Comparison of ENCODE assay signal across 11 mouse cellular contexts in the genomic region with DNA sequence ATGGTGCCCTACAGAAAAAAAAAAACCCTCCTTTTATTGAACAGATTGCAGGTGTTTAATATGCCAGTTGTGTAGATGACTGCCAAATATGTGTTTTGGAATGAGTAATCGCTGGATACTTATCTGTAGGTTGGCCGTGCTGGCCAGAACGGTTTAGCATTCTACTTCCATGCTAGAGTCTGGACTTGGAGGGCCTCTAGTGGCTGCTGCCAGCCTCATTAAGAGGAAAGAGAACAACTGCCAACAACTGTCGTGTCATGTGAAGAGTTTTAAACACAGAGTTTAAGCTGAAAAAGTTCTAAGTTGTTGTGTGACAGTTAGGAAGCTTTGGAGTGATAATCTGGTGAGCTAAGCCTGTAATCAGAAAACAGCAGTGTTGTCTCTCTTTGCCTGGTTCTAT. TPM values are rescaled to one million over a fixed set of nuclear protein-coding genes. Genes with fewer than 3 reads are reported as not detected.
DNase-seq lines count a peak whose midpoint lies in the region; ATAC-seq and TF ChIP-seq lines count a peak whose summit lies in the region.
"Had no signal": no experiment of that assay in that cellular context is flagged by ENCODE, and none has a peak within 500 bp of the region (broad histone marks: within the 10 kb centered on the region; RNA-seq: fewer than 3 reads in every experiment).

No protein-coding gene starts in this region.

- H3K4me3 ChIP-seq in kidney, adult 2 months (ENCODE audit: insufficient read depth, low read depth, low read length): no peak overlapping the region
- no peak overlapping the region for H3K4me3 ChIP-seq in lung, adult 2 months (replicated peaks; ENCODE audit: extremely low read depth, low read depth, low read length)
- H3K4me3 ChIP-seq: embryonic facial prominence, embryonic 12.5 days; liver, embryonic 15.5 days had no signal

- H3K27me3 ChIP-seq in kidney, adult 2 months (replicated peaks; ENCODE audit: control insufficient read depth, insufficient read depth, low read length): no peaks in the 10 kb centered on the region
- H3K27me3 ChIP-seq: embryonic facial prominence, embryonic 12.5 days; liver, embryonic 15.5 days had no signal

- TF ChIP-seq POLR2A in kidney, adult 2 months (IDR thresholded peaks at IDR 0.05; ENCODE audit: low read depth, low read length): no peak
- no peak for TF ChIP-seq POLR2A in lung, adult 2 months (IDR thresholded peaks at IDR 0.05; ENCODE audit: borderline replicate concordance, extremely low read depth, low read depth, low read length)

- H3K27ac ChIP-seq in kidney, adult 2 months (ENCODE audit: insufficient read depth, low read depth, low read length): no peak overlapping the region
- H3K27ac ChIP-seq: embryonic facial prominence, embryonic 12.5 days; liver, embryonic 15.5 days had no signal

- peak; percentile 1 for DNase-seq in kidney, adult 2 months
- no peak for DNase-seq in kidney, adult 8-10 months
- peak; percentile 82 for DNase-seq in NIH3T3 (ENCODE audit: low read depth)
- DNase-seq in cerebellum, adult 9-10 months: peak; percentile 23
- DNase-seq in lung, adult 2 months: peak; percentile 12
- no peak for DNase-seq in urinary bladder, postnatal 4 days (ENCODE audit: low spot score in 2 of 2)
- no peak for DNase-seq in urinary bladder, postnatal 10 days (ENCODE audit: low spot score)
- DNase-seq: heart, postnatal 36 days had no signal

- H3K4me1 ChIP-seq in kidney, adult 2 months (ENCODE audit: control insufficient read depth, insufficient read depth, low read length): no peaks in the 10 kb centered on the region
- H3K4me1 ChIP-seq in lung, adult 2 months (ENCODE audit: control insufficient read depth, insufficient read depth, low read length): 0 out of 2 replicates have a peak, but pooled peaks cover 3% of the 10 kb centered on the region
- H3K4me1 ChIP-seq: embryonic facial prominence, embryonic 12.5 days; liver, embryonic 15.5 days had no signal

- WGBS in kidney, adult 2 months: 47% methylated on average over 4 of the region's 4 CpGs
- 37% methylated on average over 4 of the region's 4 CpGs for WGBS in lung, adult 2 months

- ATAC-seq in megakaryocyte progenitor cell, adult 5-6 weeks (replicated peaks; ENCODE audit: poor library complexity): no peak

- H3K36me3 ChIP-seq in kidney, adult 2 months (ENCODE audit: control insufficient read depth, insufficient read depth, low read length): no peaks in the 10 kb centered on the region
- H3K36me3 ChIP-seq: embryonic facial prominence, embryonic 12.5 days; liver, embryonic 15.5 days had no signal

- peak; percentile 40; the same call in 1 of the 2 replicates for TF ChIP-seq CTCF in kidney, adult 2 months (conservative IDR thresholded peaks at IDR 0.05; ENCODE audit: insufficient read depth, insufficient read length, low read depth, low read length)
- TF ChIP-seq CTCF in lung, adult 2 months (IDR thresholded peaks at IDR 0.05; ENCODE audit: insufficient read depth, low read length): 0 out of 2 replicates have a peak, but pooled peaks have one; percentile 15

RNA-seq across cellular contexts. Expression of a gene that starts 38.0 kb away (rescaled TPM):
- polyA plus RNA-seq in kidney, adult 2 months (2012; rRNA removed): 0.11 and 0.33 TPM in 2 replicates
- 0.26 and 0.28 TPM in 2 replicates for polyA plus RNA-seq in lung, adult 2 months (2012; rRNA removed)
- not detected in 2 replicates for total RNA-seq in megakaryocyte progenitor cell, adult 5-6 weeks (2015)
- not detected in 2 replicates for total RNA-seq in megakaryocyte progenitor cell, adult 5-6 weeks (2017)

RNA-seq across cellular contexts. Expression of a gene that starts 38.3 kb away (rescaled TPM):
- polyA plus RNA-seq in kidney, adult 2 months (2012; rRNA removed): 0.05 and 0.30 TPM in 2 replicates
- 0.59 and 1.5 TPM in 2 replicates for polyA plus RNA-seq in lung, adult 2 months (2012; rRNA removed)
- total RNA-seq in megakaryocyte progenitor cell, adult 5-6 weeks (2015): 40.7 and 56.1 TPM in 2 replicates
- total RNA-seq in megakaryocyte progenitor cell, adult 5-6 weeks (2017): 7.6 and 9.2 TPM in 2 replicates

Comparison
In these comparisons a context has a peak if more than half of its experiments do, and no peak if none do; other contexts are left out.
1. DNase-seq: peak in kidney, adult 2 months (single experiment), NIH3T3 (single experiment), cerebellum, adult 9-10 months (single experiment) and lung, adult 2 months (single experiment); none in kidney, adult 8-10 months (0 of 2), urinary bladder, postnatal 4 days (0 of 2) and urinary bladder, postnatal 10 days (single experiment).